Mouse (Mus musculus): ENCODE measurements around the gene Jak1. TPM values are rescaled to one million over a fixed set of nuclear protein-coding genes. Genes with fewer than 3 reads are reported as not detected.

Jak1 gene
- polyA plus RNA-seq, 2 experiments = 19.8 to 38.2 TPM

GRCm38 (mm10) chr4:101160821-101161220 is 104.3 kb downstream of the Jak1 start:
- no peak for DNase-seq (ENCODE audit: low read depth in 3 of 3, low spot score in 3 of 3)
- Histone ChIP-seq H3K9me3 (ENCODE audit: control insufficient read depth, low read length) (no peaks in the 10 kb centered on the region), H3K4me2 (ENCODE audit: low read depth) (no peak overlapping the region), H3K27ac (no peak overlapping the region), H3K9ac (replicated peaks) (no peak overlapping the region), H3K27me3 (ENCODE audit: control insufficient read depth, insufficient read depth, low read length) (no peaks in the 10 kb centered on the region), H3K36me3 (replicated peaks; ENCODE audit: control insufficient read depth, insufficient read depth, low read depth) (peaks cover 39% of the 10 kb centered on the region), H3K4me3 (ENCODE audit: insufficient read depth in 1 of 2, low read depth in 2 of 2, low read length in 2 of 2) (no peak overlapping the region), H3K4me1 (replicated peaks; ENCODE audit: control insufficient read depth in 2 of 2, insufficient read depth in 2 of 2, low read length in 1 of 2) (peaks cover 4 to 6% of the 10 kb centered on the region in 2 experiments)
- TF ChIP-seq EP300 (IDR thresholded peaks at IDR 0.05; ENCODE audit: low read depth) (no peak), CTCF (IDR thresholded peaks at IDR 0.05; ENCODE audit: low read depth) (no peak)
- WGBS (ENCODE audit: insufficient replicate concordance) = 75% methylated on average over 1 of the region's 1 CpGs
- ATAC-seq (ENCODE audit: insufficient read depth) = no peak

- H3K4me3 ChIP-seq (ENCODE audit: insufficient read depth in 1 of 2, low read depth in 2 of 2, low read length in 2 of 2) = no peak overlapping the region
- no peak for DNase-seq (ENCODE audit: low read depth in 3 of 3, low spot score in 3 of 3)
- no peak overlapping the region for H3K27ac ChIP-seq
- H3K27me3 ChIP-seq (ENCODE audit: control insufficient read depth, insufficient read depth, low read length) = no peaks in the 10 kb centered on the region
- ATAC-seq (ENCODE audit: insufficient read depth) = no peak
- TF ChIP-seq EP300 (IDR thresholded peaks at IDR 0.05; ENCODE audit: low read depth) = no peak
- no peak for TF ChIP-seq CTCF (IDR thresholded peaks at IDR 0.05; ENCODE audit: low read depth)
- H3K9me3 ChIP-seq (ENCODE audit: control insufficient read depth, low read length) = no peaks in the 10 kb centered on the region
- H3K36me3 ChIP-seq (replicated peaks; ENCODE audit: control insufficient read depth, insufficient read depth, low read depth) = peaks cover 38% of the 10 kb centered on the region
- H3K4me1 ChIP-seq (replicated peaks; ENCODE audit: control insufficient read depth in 2 of 2, insufficient read depth in 2 of 2, low read length in 1 of 2) = peaks cover 10 to 14% of the 10 kb centered on the region in 2 experiments
- 60% methylated on average over 12 of the region's 12 CpGs for WGBS (ENCODE audit: insufficient replicate concordance)
- H3K4me2 ChIP-seq (ENCODE audit: low read depth) = no peak overlapping the region
- no peak overlapping the region for H3K9ac ChIP-seq (replicated peaks)
These were observed 105.8 kb downstream of the Jak1 start for GRCm38 (mm10) chr4:101159191-101159764.

DNA sequence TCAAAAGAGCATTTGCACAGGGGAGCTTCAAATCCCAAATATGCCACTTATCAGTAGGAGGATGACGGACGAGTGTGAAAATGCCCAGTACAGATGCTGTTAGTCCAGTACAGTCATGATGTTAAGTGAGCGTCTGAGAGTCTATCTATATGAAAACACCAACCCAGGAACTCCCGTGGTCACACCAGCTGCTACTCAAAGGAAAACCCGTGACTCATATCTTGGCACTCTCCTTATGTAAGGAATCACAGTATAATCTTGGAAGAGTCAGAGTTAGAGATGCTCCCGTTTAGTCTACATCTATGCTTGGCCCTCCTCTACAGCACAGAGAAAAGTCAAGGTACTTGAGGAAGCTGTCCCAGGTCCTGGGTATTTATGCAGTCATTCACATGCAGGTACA is 106.8 kb downstream of the Jak1 start:
- ATAC-seq (ENCODE audit: insufficient read depth) (no peak), DNase-seq (ENCODE audit: low read depth in 3 of 3, low spot score in 3 of 3) (no peak)
- Histone ChIP-seq H3K9me3 (ENCODE audit: control insufficient read depth, low read length) (no peaks in the 10 kb centered on the region), H3K9ac (replicated peaks) (no peak overlapping the region), H3K36me3 (replicated peaks; ENCODE audit: control insufficient read depth, insufficient read depth, low read depth) (peaks cover 39% of the 10 kb centered on the region), H3K27me3 (ENCODE audit: control insufficient read depth, insufficient read depth, low read length) (no peaks in the 10 kb centered on the region), H3K4me2 (ENCODE audit: low read depth) (no peak overlapping the region), H3K4me3 (ENCODE audit: insufficient read depth in 1 of 2, low read depth in 2 of 2, low read length in 2 of 2) (no peak overlapping the region), H3K4me1 (replicated peaks; ENCODE audit: control insufficient read depth in 2 of 2, insufficient read depth in 2 of 2, low read length in 1 of 2) (peaks cover 10 to 14% of the 10 kb centered on the region in 2 experiments), H3K27ac (no peak overlapping the region)
- TF ChIP-seq CTCF (IDR thresholded peaks at IDR 0.05; ENCODE audit: low read depth) = no peak
- no peak for TF ChIP-seq EP300 (IDR thresholded peaks at IDR 0.05; ENCODE audit: low read depth)
- WGBS (ENCODE audit: insufficient replicate concordance) = 70% methylated on average over 6 of the region's 6 CpGs

- Histone ChIP-seq H3K27ac (no peak overlapping the region), H3K4me1 (replicated peaks; ENCODE audit: control insufficient read depth in 2 of 2, insufficient read depth in 2 of 2, low read length in 1 of 2) (peaks cover 10 to 14% of the 10 kb centered on the region in 2 experiments), H3K9ac (replicated peaks) (no peak overlapping the region), H3K27me3 (ENCODE audit: control insufficient read depth, insufficient read depth, low read length) (no peaks in the 10 kb centered on the region), H3K4me3 (ENCODE audit: insufficient read depth in 1 of 2, low read depth in 2 of 2, low read length in 2 of 2) (no peak overlapping the region), H3K36me3 (replicated peaks; ENCODE audit: control insufficient read depth, insufficient read depth, low read depth) (peaks cover 41% of the 10 kb centered on the region), H3K4me2 (ENCODE audit: low read depth) (no peak overlapping the region), H3K9me3 (ENCODE audit: control insufficient read depth, low read length) (no peaks in the 10 kb centered on the region)
- WGBS (ENCODE audit: insufficient replicate concordance) = 84% methylated on average over 5 of the region's 5 CpGs
- TF ChIP-seq EP300 (IDR thresholded peaks at IDR 0.05; ENCODE audit: low read depth) (no peak), CTCF (IDR thresholded peaks at IDR 0.05; ENCODE audit: low read depth) (no peak)
- DNase-seq (ENCODE audit: low read depth in 3 of 3, low spot score in 3 of 3) (no peak), ATAC-seq (ENCODE audit: insufficient read depth) (no peak)
These were observed 107.6 kb downstream of the Jak1 start for GRCm38 (mm10) chr4:101157476-101157875.

GRCm38 (mm10) chr4:101155541-101155940 is 109.5 kb downstream of the Jak1 start:
- peaks cover 10 to 14% of the 10 kb centered on the region in 2 experiments for H3K4me1 ChIP-seq (replicated peaks; ENCODE audit: control insufficient read depth in 2 of 2, insufficient read depth in 2 of 2, low read length in 1 of 2)
- ATAC-seq (ENCODE audit: insufficient read depth) = peak; percentile 92
- peaks cover 37% of the 10 kb centered on the region for H3K36me3 ChIP-seq (replicated peaks; ENCODE audit: control insufficient read depth, insufficient read depth, low read depth)
- DNase-seq (ENCODE audit: low read depth in 3 of 3, low spot score in 3 of 3) = peak; percentile 37 to 51 (median 42)
- peak overlapping the region; percentile 4 for H3K4me2 ChIP-seq (ENCODE audit: low read depth)
- H3K27ac ChIP-seq = no peak overlapping the region
- no peak overlapping the region for H3K9ac ChIP-seq (replicated peaks)
- no peak overlapping the region for H3K4me3 ChIP-seq (ENCODE audit: insufficient read depth in 1 of 2, low read depth in 2 of 2, low read length in 2 of 2)
- no peak for TF ChIP-seq CTCF (IDR thresholded peaks at IDR 0.05; ENCODE audit: low read depth)
- peak; percentile 49 for TF ChIP-seq EP300 (IDR thresholded peaks at IDR 0.05; ENCODE audit: low read depth)
- H3K9me3 ChIP-seq (ENCODE audit: control insufficient read depth, low read length) = no peaks in the 10 kb centered on the region
- 22% methylated on average over 4 of the region's 4 CpGs for WGBS (ENCODE audit: insufficient replicate concordance)
- H3K27me3 ChIP-seq (ENCODE audit: control insufficient read depth, insufficient read depth, low read length) = no peaks in the 10 kb centered on the region
